ENCODE assay signal across 8 mouse cellular contexts in genomic region chr5:139793338-139794089, GRCm38 (mm10). TPM values are rescaled to one million over a fixed set of nuclear protein-coding genes. Genes with fewer than 3 reads are reported as not detected.
DNase-seq lines count a peak whose midpoint lies in the region; ATAC-seq lines count a peak whose summit lies in the region.

No protein-coding gene starts in this region.

- no peak for DNase-seq in hindbrain, embryonic 10.5 days (ENCODE audit: low spot score)
- peak; percentile 72 for DNase-seq in NIH3T3 (ENCODE audit: low read depth)
- DNase-seq in c-Kit-positive CD71-positive TER-119-positive erythroid progenitor cells, embryonic 14.5 days (ENCODE audit: low spot score), result no peak
- no peak for DNase-seq in left cerebral cortex, adult 9 months (ENCODE audit: low spot score in 2 of 2)

- ATAC-seq in hindbrain, embryonic 16.5 days, result no peak
- ATAC-seq in heart, embryonic 15.5 days (replicated peaks; ENCODE audit: insufficient number of reproducible peaks, insufficient read depth, low FRiP score, low read depth), result no peak
- ATAC-seq in limb, embryonic 15.5 days (ENCODE audit: insufficient number of reproducible peaks, low FRiP score, low TSS enrichment, low read depth), result no peak
- no peak for ATAC-seq in neural tube, embryonic 15.5 days (ENCODE audit: low FRiP score)

- no peak overlapping the region for H3K9ac ChIP-seq in hindbrain, embryonic 16.5 days (ENCODE audit: low read depth, low read length)
- H3K9ac ChIP-seq in heart, embryonic 15.5 days, result peak overlapping the region; percentile 79
- H3K9ac ChIP-seq in limb, embryonic 15.5 days, result no peak overlapping the region
- H3K9ac ChIP-seq in neural tube, embryonic 15.5 days (replicated peaks), result no peak overlapping the region

- no peak overlapping the region for H3K4me2 ChIP-seq in hindbrain, embryonic 16.5 days (ENCODE audit: low read length)
- H3K4me2 ChIP-seq in heart, embryonic 15.5 days, result peak overlapping the region; percentile 97
- peak overlapping the region; percentile 100; the same call in 1 of the 2 replicates for H3K4me2 ChIP-seq in limb, embryonic 15.5 days
- H3K4me2 ChIP-seq in neural tube, embryonic 15.5 days, result peak overlapping the region; percentile 100

- H3K9me3 ChIP-seq in hindbrain, embryonic 10.5 days, result no peaks in the 10 kb centered on the region
- no peaks in the 10 kb centered on the region for H3K9me3 ChIP-seq in hindbrain, embryonic 16.5 days (ENCODE audit: control insufficient read depth, low read length)
- H3K9me3 ChIP-seq in heart, embryonic 15.5 days (replicated peaks), result no peaks in the 10 kb centered on the region
- H3K9me3 ChIP-seq in limb, embryonic 15.5 days, result no peaks in the 10 kb centered on the region
- H3K9me3 ChIP-seq in neural tube, embryonic 15.5 days (replicated peaks), result no peaks in the 10 kb centered on the region

- H3K27ac ChIP-seq in hindbrain, embryonic 10.5 days, result no peak overlapping the region
- H3K27ac ChIP-seq in hindbrain, embryonic 16.5 days (ENCODE audit: low read depth, low read length), result no peak overlapping the region
- peak overlapping the region; percentile 85 for H3K27ac ChIP-seq in heart, embryonic 15.5 days
- H3K27ac ChIP-seq in limb, embryonic 15.5 days, result peak overlapping the region; percentile 51; the same call in 1 of the 2 replicates
- no peak overlapping the region; the same call in 1 of the 2 replicates for H3K27ac ChIP-seq in neural tube, embryonic 15.5 days (replicated peaks)

- WGBS in hindbrain, embryonic 10.5 days, result 74% methylated on average over 11 of the region's 11 CpGs
- 74% methylated on average over 11 of the region's 11 CpGs for WGBS in hindbrain, embryonic 16.5 days
- 18% methylated on average over 11 of the region's 11 CpGs for WGBS in heart, embryonic 15.5 days
- WGBS in limb, embryonic 15.5 days, result 42% methylated on average over 11 of the region's 11 CpGs
- 56% methylated on average over 11 of the region's 11 CpGs for WGBS in neural tube, embryonic 15.5 days

- H3K4me1 ChIP-seq in hindbrain, embryonic 10.5 days (replicated peaks), result peaks cover 78% of the 10 kb centered on the region
- H3K4me1 ChIP-seq in hindbrain, embryonic 16.5 days (ENCODE audit: control insufficient read depth, insufficient read depth, low read depth, low read length), result peaks cover 33% of the 10 kb centered on the region
- peaks cover 67% of the 10 kb centered on the region for H3K4me1 ChIP-seq in heart, embryonic 15.5 days (replicated peaks)
- peaks cover 68% of the 10 kb centered on the region for H3K4me1 ChIP-seq in limb, embryonic 15.5 days
- H3K4me1 ChIP-seq in neural tube, embryonic 15.5 days, result peaks cover 59% of the 10 kb centered on the region

- no peaks in the 10 kb centered on the region for H3K36me3 ChIP-seq in hindbrain, embryonic 10.5 days
- no peaks in the 10 kb centered on the region for H3K36me3 ChIP-seq in hindbrain, embryonic 16.5 days (ENCODE audit: control insufficient read depth, insufficient read depth, low read length)
- H3K36me3 ChIP-seq in heart, embryonic 15.5 days, result no peaks in the 10 kb centered on the region
- no peaks in the 10 kb centered on the region for H3K36me3 ChIP-seq in limb, embryonic 15.5 days
- H3K36me3 ChIP-seq in neural tube, embryonic 15.5 days, result no peaks in the 10 kb centered on the region

- peak overlapping the region; percentile 90 for H3K4me3 ChIP-seq in hindbrain, embryonic 10.5 days
- H3K4me3 ChIP-seq in hindbrain, embryonic 16.5 days (ENCODE audit: low read length), result no peak overlapping the region
- peak overlapping the region; percentile 75 for H3K4me3 ChIP-seq in heart, embryonic 15.5 days
- H3K4me3 ChIP-seq in limb, embryonic 15.5 days, result peak overlapping the region; percentile 2; the same call in 1 of the 2 replicates
- no peak overlapping the region for H3K4me3 ChIP-seq in neural tube, embryonic 15.5 days (replicated peaks)

- H3K27me3 ChIP-seq in hindbrain, embryonic 10.5 days (ENCODE audit: insufficient read depth, poor library complexity, severe bottlenecking), result peaks cover 43% of the 10 kb centered on the region
- no peaks in the 10 kb centered on the region for H3K27me3 ChIP-seq in hindbrain, embryonic 16.5 days (replicated peaks; ENCODE audit: control insufficient read depth, insufficient read depth, low read length)
- no peaks in the 10 kb centered on the region for H3K27me3 ChIP-seq in heart, embryonic 15.5 days
- no peaks in the 10 kb centered on the region for H3K27me3 ChIP-seq in limb, embryonic 15.5 days
- no peaks in the 10 kb centered on the region for H3K27me3 ChIP-seq in neural tube, embryonic 15.5 days (replicated peaks)

RNA-seq across cellular contexts. Expression of gene Mafk, which starts 2.2 kb away (rescaled TPM):
- 9.9 and 10.1 TPM in 2 replicates for polyA plus RNA-seq in hindbrain, embryonic 10.5 days (2016; fragmentation: Nextera tagmentation; extraction: Ambion mirVana)
- polyA plus RNA-seq in hindbrain, embryonic 16.5 days (2015; fragmentation: Nextera tagmentation; extraction: Ambion mirVana), result 12.1 and 13.0 TPM in 2 replicates
- polyA plus RNA-seq in heart, embryonic 15.5 days (2015; fragmentation: Nextera tagmentation; extraction: Ambion mirVana), result 19.1 and 23.0 TPM in 2 replicates
- 11.9 and 12.5 TPM in 2 replicates for polyA plus RNA-seq in limb, embryonic 15.5 days (2015; fragmentation: Nextera tagmentation; extraction: Ambion mirVana)
- polyA plus RNA-seq in neural tube, embryonic 15.5 days (2015; fragmentation: Nextera tagmentation; extraction: Ambion mirVana), result 10.8 and 14.2 TPM in 2 replicates

RNA-seq across cellular contexts. Expression of gene Ints1, which starts 18.0 kb away (rescaled TPM):
- polyA plus RNA-seq in hindbrain, embryonic 10.5 days (2016; fragmentation: Nextera tagmentation; extraction: Ambion mirVana), result 34.8 and 39.0 TPM in 2 replicates
- polyA plus RNA-seq in hindbrain, embryonic 16.5 days (2015; fragmentation: Nextera tagmentation; extraction: Ambion mirVana), result 27.1 and 32.6 TPM in 2 replicates
- polyA plus RNA-seq in heart, embryonic 15.5 days (2015; fragmentation: Nextera tagmentation; extraction: Ambion mirVana), result 12.6 and 20.6 TPM in 2 replicates
- 21.2 and 21.5 TPM in 2 replicates for polyA plus RNA-seq in limb, embryonic 15.5 days (2015; fragmentation: Nextera tagmentation; extraction: Ambion mirVana)
- polyA plus RNA-seq in neural tube, embryonic 15.5 days (2015; fragmentation: Nextera tagmentation; extraction: Ambion mirVana), result 25.6 and 29.0 TPM in 2 replicates

RNA-seq across cellular contexts. Expression of gene Tmem184a, which starts 26.2 kb away (rescaled TPM):
- polyA plus RNA-seq in hindbrain, embryonic 10.5 days (2016; fragmentation: Nextera tagmentation; extraction: Ambion mirVana), result 1.5 and 1.8 TPM in 2 replicates
- 0.05 and 0.09 TPM in 2 replicates for polyA plus RNA-seq in hindbrain, embryonic 16.5 days (2015; fragmentation: Nextera tagmentation; extraction: Ambion mirVana)
- polyA plus RNA-seq in heart, embryonic 15.5 days (2015; fragmentation: Nextera tagmentation; extraction: Ambion mirVana), result 0.18 and 1.9 TPM in 2 replicates
- polyA plus RNA-seq in limb, embryonic 15.5 days (2015; fragmentation: Nextera tagmentation; extraction: Ambion mirVana), result 11.1 and 12.0 TPM in 2 replicates
- 0.20 and 1.7 TPM in 2 replicates for polyA plus RNA-seq in neural tube, embryonic 15.5 days (2015; fragmentation: Nextera tagmentation; extraction: Ambion mirVana)

RNA-seq across cellular contexts. Expression of gene Gm26938, which starts 32.7 kb away (rescaled TPM):
- not detected in 2 replicates for polyA plus RNA-seq in hindbrain, embryonic 10.5 days (2016; fragmentation: Nextera tagmentation; extraction: Ambion mirVana)
- not detected in 2 replicates for polyA plus RNA-seq in hindbrain, embryonic 16.5 days (2015; fragmentation: Nextera tagmentation; extraction: Ambion mirVana)
- not detected in 2 replicates for polyA plus RNA-seq in heart, embryonic 15.5 days (2015; fragmentation: Nextera tagmentation; extraction: Ambion mirVana)
- not detected in 2 replicates for polyA plus RNA-seq in limb, embryonic 15.5 days (2015; fragmentation: Nextera tagmentation; extraction: Ambion mirVana)
- polyA plus RNA-seq in neural tube, embryonic 15.5 days (2015; fragmentation: Nextera tagmentation; extraction: Ambion mirVana), result not detected in 2 replicates

RNA-seq across cellular contexts. Expression of gene Psmg3, which starts 33.2 kb away (rescaled TPM):
- polyA plus RNA-seq in hindbrain, embryonic 10.5 days (2016; fragmentation: Nextera tagmentation; extraction: Ambion mirVana), result 97.5 and 97.7 TPM in 2 replicates
- polyA plus RNA-seq in hindbrain, embryonic 16.5 days (2015; fragmentation: Nextera tagmentation; extraction: Ambion mirVana), result 70.7 and 73.0 TPM in 2 replicates
- polyA plus RNA-seq in heart, embryonic 15.5 days (2015; fragmentation: Nextera tagmentation; extraction: Ambion mirVana), result 33.2 and 39.2 TPM in 2 replicates
- 61.2 and 68.5 TPM in 2 replicates for polyA plus RNA-seq in limb, embryonic 15.5 days (2015; fragmentation: Nextera tagmentation; extraction: Ambion mirVana)
- polyA plus RNA-seq in neural tube, embryonic 15.5 days (2015; fragmentation: Nextera tagmentation; extraction: Ambion mirVana), result 72.1 and 76.3 TPM in 2 replicates

Comparison
In these comparisons a context has a peak if more than half of its experiments do, and no peak if none do; other contexts are left out.
1. H3K4me3 ChIP-seq: peak in hindbrain, embryonic 10.5 days (single experiment), heart, embryonic 15.5 days (single experiment) and limb, embryonic 15.5 days (single experiment); none in hindbrain, embryonic 16.5 days (single experiment) and neural tube, embryonic 15.5 days (single experiment).
2. H3K27ac ChIP-seq: peak in heart, embryonic 15.5 days (single experiment) and limb, embryonic 15.5 days (single experiment); none in hindbrain, embryonic 10.5 days (single experiment), hindbrain, embryonic 16.5 days (single experiment) and neural tube, embryonic 15.5 days (single experiment).